Mouse (Mus musculus): ENCODE results near the gene Tlr13. TPM values are rescaled to one million over a fixed set of nuclear protein-coding genes. Genes with fewer than 3 reads are reported as not detected.
"Not testable (repeated sequence)": the region's sequence is repeated elsewhere in the genome, so short reads cannot be mapped to it uniquely, and the experiment has no call there.

The Tlr13 gene
- polyA plus RNA-seq, 1 experiment from 2014 or later = 0.27 TPM

GRCm38 (mm10) chrX:106190091-106190490, 47.1 kb downstream of the Tlr13 start:
- ATAC-seq (ENCODE audit: low FRiP score) (no peak), DNase-seq (ENCODE audit: low spot score, missing footprints) (no peak)
- no peaks in the 10 kb centered on the region for H3K27me3 ChIP-seq (ENCODE audit: control insufficient read depth, insufficient read depth, low read length)
- H3K4me2 ChIP-seq = peak overlapping the region; percentile 53
- 44% methylated on average over 4 of the region's 4 CpGs for WGBS
- H3K9me3 ChIP-seq (ENCODE audit: control insufficient read depth, low read length) = no peaks in the 10 kb centered on the region
- H3K27ac ChIP-seq (ENCODE audit: low read depth, low read length) = no peak overlapping the region
- H3K9ac ChIP-seq (ENCODE audit: low read length) = no peak overlapping the region
- H3K4me1 ChIP-seq (ENCODE audit: control insufficient read depth, insufficient read depth, low read length) = peaks cover 7% of the 10 kb centered on the region; the same call in 1 of the 2 replicates
- no peaks in the 10 kb centered on the region for H3K36me3 ChIP-seq (ENCODE audit: control insufficient read depth, insufficient read depth, low read length)
- H3K4me3 ChIP-seq (ENCODE audit: low read depth, low read length) = no peak overlapping the region

DNA sequence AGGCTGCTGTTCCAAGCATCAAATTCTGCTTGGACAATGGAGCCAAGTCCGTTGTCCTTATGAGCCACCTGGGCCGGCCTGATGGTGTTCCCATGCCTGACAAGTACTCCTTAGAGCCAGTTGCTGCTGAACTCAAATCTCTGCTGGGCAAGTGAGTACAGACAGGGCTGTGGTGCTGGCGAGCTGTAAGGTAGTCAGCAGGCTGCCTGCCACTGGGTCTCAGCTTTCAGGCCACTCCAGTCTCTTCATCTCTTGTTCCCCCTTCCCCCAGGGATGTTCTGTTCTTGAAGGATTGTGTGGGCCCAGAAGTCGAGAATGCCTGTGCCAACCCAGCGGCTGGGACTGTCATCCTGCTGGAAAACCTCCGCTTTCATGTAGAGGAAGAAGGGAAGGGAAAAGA, 51.4 kb downstream of the Tlr13 start:
- not testable (repeated sequence) for H3K27ac ChIP-seq (ENCODE audit: low read depth, low read length); H3K27me3 ChIP-seq (ENCODE audit: control insufficient read depth, insufficient read depth, low read length); H3K36me3 ChIP-seq (ENCODE audit: control insufficient read depth, insufficient read depth, low read length); H3K4me3 ChIP-seq (ENCODE audit: low read depth, low read length); ATAC-seq (ENCODE audit: low FRiP score); H3K9me3 ChIP-seq (ENCODE audit: control insufficient read depth, low read length); H3K9ac ChIP-seq (ENCODE audit: low read length); H3K4me2 ChIP-seq; H3K4me1 ChIP-seq (ENCODE audit: control insufficient read depth, insufficient read depth, low read length); DNase-seq (ENCODE audit: low spot score, missing footprints)
- 75% methylated on average over 6 of the region's 6 CpGs for WGBS

DNA sequence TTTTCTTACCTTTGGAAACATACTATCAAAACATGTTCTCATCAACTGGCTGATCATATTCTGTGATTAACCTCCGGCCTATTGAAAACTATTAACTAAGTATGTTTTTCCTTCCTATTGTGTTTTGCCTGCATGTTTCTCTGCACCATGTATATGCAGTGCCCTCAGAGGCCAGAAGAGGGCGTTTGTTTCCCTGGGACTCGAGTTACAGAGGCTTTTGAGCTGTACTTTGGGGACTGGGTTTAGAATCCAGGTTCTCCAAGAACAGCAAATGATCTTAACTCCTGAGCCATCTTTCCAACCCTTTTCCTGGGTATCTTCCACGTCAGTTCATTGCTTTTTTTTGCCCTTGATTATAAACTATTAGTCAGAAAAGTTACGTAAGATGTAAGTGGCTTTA, 54.3 kb downstream of the Tlr13 start:
- 65% methylated on average over 5 of the region's 5 CpGs for WGBS
- ATAC-seq (ENCODE audit: low FRiP score) = no peak
- H3K9ac ChIP-seq (ENCODE audit: low read length) = no peak overlapping the region
- H3K4me3 ChIP-seq (ENCODE audit: low read depth, low read length) = no peak overlapping the region
- H3K27ac ChIP-seq (ENCODE audit: low read depth, low read length) = no peak overlapping the region
- no peaks in the 10 kb centered on the region for H3K36me3 ChIP-seq (ENCODE audit: control insufficient read depth, insufficient read depth, low read length)
- peak; percentile 80 for DNase-seq (ENCODE audit: low spot score, missing footprints)
- no peak overlapping the region for H3K4me2 ChIP-seq
- H3K4me1 ChIP-seq (ENCODE audit: control insufficient read depth, insufficient read depth, low read length) = no peaks in the 10 kb centered on the region
- H3K9me3 ChIP-seq (ENCODE audit: control insufficient read depth, low read length) = no peaks in the 10 kb centered on the region
- H3K27me3 ChIP-seq (ENCODE audit: control insufficient read depth, insufficient read depth, low read length) = no peaks in the 10 kb centered on the region

DNA sequence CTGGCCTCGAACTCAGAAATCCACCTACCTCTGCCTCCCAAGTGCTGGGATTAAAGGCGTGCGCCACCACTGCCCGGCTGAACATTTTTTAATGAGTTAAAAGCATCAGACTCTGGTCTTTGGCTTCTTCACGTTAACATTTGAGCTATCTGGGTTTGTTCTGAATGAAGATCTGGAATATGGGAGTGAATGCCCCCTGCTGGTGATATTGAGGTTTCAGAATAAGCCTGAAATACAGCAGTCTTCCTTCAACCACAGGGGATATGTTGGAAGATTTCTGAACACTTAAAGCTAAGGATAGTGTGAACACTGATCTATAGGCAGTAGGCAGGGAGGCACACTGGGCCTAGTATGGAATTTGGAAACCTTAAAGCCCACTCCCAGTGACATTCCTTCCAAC, 55.9 kb downstream of the Tlr13 start:
- Histone ChIP-seq H3K27me3 (ENCODE audit: control insufficient read depth, insufficient read depth, low read length) (no peaks in the 10 kb centered on the region), H3K4me3 (ENCODE audit: low read depth, low read length) (no peak overlapping the region), H3K4me2 (no peak overlapping the region), H3K9me3 (ENCODE audit: control insufficient read depth, low read length) (no peaks in the 10 kb centered on the region), H3K27ac (ENCODE audit: low read depth, low read length) (no peak overlapping the region), H3K36me3 (ENCODE audit: control insufficient read depth, insufficient read depth, low read length) (no peaks in the 10 kb centered on the region), H3K9ac (ENCODE audit: low read length) (no peak overlapping the region), H3K4me1 (ENCODE audit: control insufficient read depth, insufficient read depth, low read length) (no peaks in the 10 kb centered on the region)
- 83% methylated on average over 5 of the region's 5 CpGs for WGBS
- no peak for ATAC-seq (ENCODE audit: low FRiP score)
- no peak for DNase-seq (ENCODE audit: low spot score, missing footprints)

DNA sequence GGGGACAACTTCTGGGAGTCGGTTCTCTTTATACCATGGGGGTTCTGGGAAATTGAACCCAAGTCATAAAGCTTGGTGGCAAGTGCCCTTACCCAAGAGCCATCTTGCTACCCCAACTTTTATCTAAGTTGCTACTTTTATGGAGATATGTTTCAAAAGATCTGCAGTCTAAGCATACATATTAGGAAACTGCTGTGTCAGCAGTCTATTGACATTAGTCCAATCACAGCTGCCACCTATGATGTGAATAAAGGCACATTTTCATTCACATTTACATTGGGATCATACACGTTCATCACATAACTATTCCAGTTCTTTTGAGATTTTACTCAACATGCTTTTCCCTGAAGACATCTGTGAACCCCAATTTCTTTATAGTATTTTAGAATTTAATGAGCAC, 66.1 kb downstream of the Tlr13 start:
- no peak overlapping the region for H3K4me2 ChIP-seq
- H3K27me3 ChIP-seq (ENCODE audit: control insufficient read depth, insufficient read depth, low read length) = no peaks in the 10 kb centered on the region
- no peak overlapping the region for H3K9ac ChIP-seq (ENCODE audit: low read length)
- no peaks in the 10 kb centered on the region for H3K36me3 ChIP-seq (ENCODE audit: control insufficient read depth, insufficient read depth, low read length)
- 81% methylated on average over 2 of the region's 2 CpGs for WGBS
- H3K9me3 ChIP-seq (ENCODE audit: control insufficient read depth, low read length) = no peaks in the 10 kb centered on the region
- no peak overlapping the region for H3K4me3 ChIP-seq (ENCODE audit: low read depth, low read length)
- DNase-seq (ENCODE audit: low spot score, missing footprints) (no peak), ATAC-seq (ENCODE audit: low FRiP score) (no peak)
- no peak overlapping the region for H3K27ac ChIP-seq (ENCODE audit: low read depth, low read length)
- H3K4me1 ChIP-seq (ENCODE audit: control insufficient read depth, insufficient read depth, low read length) = no peaks in the 10 kb centered on the region

Other genes with a start within 250 kb of the Tlr13 start
- 196 and 214 TPM in 2 replicates for gene Atrx, start 213.8 kb upstream of the Tlr13 start, polyA plus RNA-seq (2014; fragmentation: Nextera tagmentation; extraction: Ambion mirVana)
- 44.9 and 45.9 TPM in 2 replicates for gene Magt1, start 131.3 kb upstream of the Tlr13 start, polyA plus RNA-seq (2014; fragmentation: Nextera tagmentation; extraction: Ambion mirVana)
- 319 TPM in 2 replicates for gene Cox7b, start 127.5 kb upstream of the Tlr13 start, polyA plus RNA-seq (2014; fragmentation: Nextera tagmentation; extraction: Ambion mirVana)
- gene Atp7a, start 115.9 kb upstream of the Tlr13 start, polyA plus RNA-seq (2014; fragmentation: Nextera tagmentation; extraction: Ambion mirVana) = 25.4 and 28.8 TPM in 2 replicates
- 424 and 429 TPM in 2 replicates for gene Pgk1, start 43.9 kb downstream of the Tlr13 start, polyA plus RNA-seq (2014; fragmentation: Nextera tagmentation; extraction: Ambion mirVana)
- 15.7 and 18.8 TPM in 2 replicates for gene Taf9b, start 78.0 kb downstream of the Tlr13 start, polyA plus RNA-seq (2014; fragmentation: Nextera tagmentation; extraction: Ambion mirVana)
- gene Fnd3c2, start 112.2 kb downstream of the Tlr13 start, polyA plus RNA-seq (2014; fragmentation: Nextera tagmentation; extraction: Ambion mirVana) = not detected in 2 replicates

All from midbrain, embryonic 11.5 days (tissue).